Comparison of ENCODE assay signal across 12 mouse cellular contexts in the genomic region with DNA sequence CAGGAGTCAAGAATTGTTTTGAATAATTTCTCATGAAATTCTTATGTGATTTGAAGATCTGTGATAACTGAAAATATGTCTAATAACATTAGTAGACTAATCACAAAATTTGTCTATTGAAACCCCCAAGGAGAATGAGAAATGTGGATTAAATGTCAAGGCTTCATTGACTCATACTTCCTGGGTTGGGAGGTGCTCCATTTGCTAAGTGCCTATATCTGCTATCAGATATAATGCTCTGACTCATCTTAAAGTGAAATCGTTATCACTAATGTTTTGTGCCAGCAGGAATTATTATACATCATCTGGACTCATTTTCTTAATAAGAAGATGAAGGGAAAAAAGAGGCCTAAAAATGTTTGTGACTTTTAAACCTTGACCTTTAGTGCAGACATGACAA.
"Had no signal": no experiment of that assay in that cellular context is flagged by ENCODE, and none has a peak within 500 bp of the region (broad histone marks: within the 10 kb centered on the region; RNA-seq: fewer than 3 reads in every experiment).

No protein-coding gene starts in this region.

- DNase-seq: left cerebral cortex, postnatal 4 days; liver; liver, embryonic 13.5 days; liver, postnatal 0 days; lung, adult 18-20 months; lung, adult 2 months; lung, embryonic 14.5 days; lung, postnatal 10 days; lung, postnatal 14 days; lung, postnatal 36 days; lung, postnatal 4 days; midbrain, embryonic 14.5 days had no signal
